8 mouse cellular contexts compared by ENCODE assay signal in the genomic region with DNA sequence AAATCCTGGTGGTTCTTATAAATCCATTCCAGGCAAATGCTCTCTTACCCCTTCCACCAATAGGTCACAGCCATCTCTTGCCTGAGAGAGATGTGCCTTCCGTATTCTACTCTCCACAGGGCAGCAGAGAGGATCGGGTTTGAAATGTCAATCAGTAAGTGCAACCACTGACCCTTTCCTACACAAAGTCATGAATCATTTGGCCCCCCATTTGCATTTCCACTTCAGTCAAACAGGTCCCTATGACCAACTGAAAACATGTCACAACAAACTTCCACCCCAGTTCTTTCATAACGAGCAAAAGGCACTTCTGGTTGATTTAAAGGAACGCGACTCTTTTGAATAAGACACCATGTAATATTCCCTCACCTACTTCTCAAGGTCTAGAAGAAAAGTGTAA. TPM values are rescaled to one million over a fixed set of nuclear protein-coding genes. Genes with fewer than 3 reads are reported as not detected.
DNase-seq lines count a peak whose midpoint lies in the region; ATAC-seq and TF ChIP-seq lines count a peak whose summit lies in the region.

No protein-coding gene starts in this region.

- TF ChIP-seq CTCF in forebrain, postnatal 0 days (IDR thresholded peaks at IDR 0.05; ENCODE audit: low read depth) = no peak
- TF ChIP-seq CTCF in liver, postnatal 0 days (IDR thresholded peaks at IDR 0.05; ENCODE audit: low read depth) = no peak

- H3K4me3 ChIP-seq in forebrain, embryonic 12.5 days (replicated peaks) = no peak overlapping the region
- H3K4me3 ChIP-seq in forebrain, postnatal 0 days (ENCODE audit: low read depth, low read length) = no peak overlapping the region
- H3K4me3 ChIP-seq in kidney, embryonic 16.5 days (ENCODE audit: low read length) = peak overlapping the region; percentile 77
- H3K4me3 ChIP-seq in forebrain, embryonic 14.5 days (ENCODE audit: low read depth, low read length) = no peak overlapping the region
- peak overlapping the region; percentile 70 for H3K4me3 ChIP-seq in liver, postnatal 0 days (ENCODE audit: low read depth, low read length)

- no peak for DNase-seq in forebrain, postnatal 0 days
- DNase-seq in kidney, postnatal 10 days = no peak
- DNase-seq in forebrain, embryonic 14.5 days (ENCODE audit: low spot score) = no peak
- DNase-seq in liver, postnatal 0 days = no peak
- no peak for DNase-seq in urinary bladder, postnatal 36 days (ENCODE audit: low spot score in 2 of 2)
- DNase-seq in frontal cortex, postnatal 10 days (ENCODE audit: low spot score in 2 of 2) = no peak

- H3K9me3 ChIP-seq in forebrain, embryonic 12.5 days = no peaks in the 10 kb centered on the region
- no peaks in the 10 kb centered on the region for H3K9me3 ChIP-seq in forebrain, postnatal 0 days (ENCODE audit: low read length)
- H3K9me3 ChIP-seq in kidney, embryonic 16.5 days (ENCODE audit: low read length) = no peaks in the 10 kb centered on the region
- H3K9me3 ChIP-seq in forebrain, embryonic 14.5 days (replicated peaks; ENCODE audit: control insufficient read depth, low read length) = no peaks in the 10 kb centered on the region
- H3K9me3 ChIP-seq in liver, postnatal 0 days (ENCODE audit: low read length) = no peaks in the 10 kb centered on the region

- no peaks in the 10 kb centered on the region for H3K27me3 ChIP-seq in forebrain, embryonic 12.5 days
- H3K27me3 ChIP-seq in forebrain, postnatal 0 days (ENCODE audit: insufficient read depth, low read length) = no peaks in the 10 kb centered on the region
- H3K27me3 ChIP-seq in kidney, embryonic 16.5 days (ENCODE audit: insufficient read depth, low read length) = no peaks in the 10 kb centered on the region
- no peaks in the 10 kb centered on the region for H3K27me3 ChIP-seq in forebrain, embryonic 14.5 days (replicated peaks; ENCODE audit: control insufficient read depth, insufficient read depth, low read length)
- no peaks in the 10 kb centered on the region for H3K27me3 ChIP-seq in liver, postnatal 0 days (ENCODE audit: insufficient read depth, low read length)

- H3K9ac ChIP-seq in forebrain, embryonic 12.5 days = no peak overlapping the region
- H3K9ac ChIP-seq in forebrain, postnatal 0 days = no peak overlapping the region
- H3K9ac ChIP-seq in kidney, embryonic 16.5 days (replicated peaks; ENCODE audit: low read length) = 0 out of 2 replicates have a peak overlapping the region, but pooled peaks have one; percentile 31
- no peak overlapping the region for H3K9ac ChIP-seq in forebrain, embryonic 14.5 days (ENCODE audit: low read length)
- H3K9ac ChIP-seq in liver, postnatal 0 days (replicated peaks) = no peak overlapping the region

- no peak overlapping the region for H3K27ac ChIP-seq in forebrain, embryonic 12.5 days
- H3K27ac ChIP-seq in forebrain, postnatal 0 days (ENCODE audit: low read depth, low read length) = no peak overlapping the region
- peak overlapping the region; percentile 76 for H3K27ac ChIP-seq in kidney, embryonic 16.5 days (ENCODE audit: low read length)
- no peak overlapping the region for H3K27ac ChIP-seq in forebrain, embryonic 14.5 days (ENCODE audit: low read depth, low read length)
- peak overlapping the region; percentile 30 for H3K27ac ChIP-seq in liver, postnatal 0 days (ENCODE audit: low read depth)

- WGBS in forebrain, embryonic 12.5 days = 87% methylated on average over 5 of the region's 5 CpGs
- WGBS in forebrain, postnatal 0 days = 79% methylated on average over 5 of the region's 5 CpGs
- WGBS in kidney, embryonic 16.5 days = 70% methylated on average over 5 of the region's 5 CpGs
- 83% methylated on average over 5 of the region's 5 CpGs for WGBS in forebrain, embryonic 14.5 days
- 66% methylated on average over 5 of the region's 5 CpGs for WGBS in liver, postnatal 0 days (ENCODE audit: insufficient replicate concordance)

- H3K4me2 ChIP-seq in forebrain, embryonic 12.5 days = peak overlapping the region; percentile 81
- H3K4me2 ChIP-seq in forebrain, postnatal 0 days (ENCODE audit: low read depth) = no peak overlapping the region; the same call in 1 of the 2 replicates
- peak overlapping the region; percentile 89 for H3K4me2 ChIP-seq in kidney, embryonic 16.5 days (replicated peaks; ENCODE audit: low read depth, low read length)
- H3K4me2 ChIP-seq in forebrain, embryonic 14.5 days (ENCODE audit: low read length) = peak overlapping the region; percentile 80
- H3K4me2 ChIP-seq in liver, postnatal 0 days (ENCODE audit: low read depth, low read length) = peak overlapping the region; percentile 88

- ATAC-seq in forebrain, embryonic 12.5 days (ENCODE audit: low FRiP score) = no peak
- ATAC-seq in forebrain, postnatal 0 days = no peak
- ATAC-seq in kidney, embryonic 16.5 days (ENCODE audit: low FRiP score, low TSS enrichment) = no peak
- no peak for ATAC-seq in forebrain, embryonic 14.5 days
- no peak for ATAC-seq in liver, postnatal 0 days

- peaks cover 37% of the 10 kb centered on the region for H3K4me1 ChIP-seq in forebrain, embryonic 12.5 days
- H3K4me1 ChIP-seq in forebrain, postnatal 0 days (ENCODE audit: insufficient read depth) = 0 out of 2 replicates have a peak, but pooled peaks cover 12% of the 10 kb centered on the region
- peaks cover 38% of the 10 kb centered on the region for H3K4me1 ChIP-seq in kidney, embryonic 16.5 days (ENCODE audit: insufficient read depth, low read length)
- peaks cover 17% of the 10 kb centered on the region for H3K4me1 ChIP-seq in forebrain, embryonic 14.5 days (ENCODE audit: control insufficient read depth, insufficient read depth, low read length)
- peaks cover 38% of the 10 kb centered on the region for H3K4me1 ChIP-seq in liver, postnatal 0 days (ENCODE audit: insufficient read depth)

- H3K36me3 ChIP-seq in forebrain, embryonic 12.5 days (replicated peaks) = peaks cover 13% of the 10 kb centered on the region; the same call in 1 of the 2 replicates
- H3K36me3 ChIP-seq in forebrain, postnatal 0 days (ENCODE audit: insufficient read depth) = peaks cover 15% of the 10 kb centered on the region
- peaks cover 12% of the 10 kb centered on the region; the same call in 1 of the 2 replicates for H3K36me3 ChIP-seq in kidney, embryonic 16.5 days (ENCODE audit: insufficient read depth, low read length)
- peaks cover 15% of the 10 kb centered on the region for H3K36me3 ChIP-seq in forebrain, embryonic 14.5 days (ENCODE audit: control insufficient read depth, insufficient read depth, low read length)
- H3K36me3 ChIP-seq in liver, postnatal 0 days (replicated peaks; ENCODE audit: insufficient read depth, low read length) = peaks cover 5% of the 10 kb centered on the region; the same call in 1 of the 2 replicates

- TF ChIP-seq EP300 in liver, postnatal 0 days (IDR thresholded peaks at IDR 0.05; ENCODE audit: low read depth) = no peak

RNA-seq across cellular contexts. Expression of gene Slc25a17, which starts 1.2 kb away (rescaled TPM):
- polyA plus RNA-seq in forebrain, embryonic 12.5 days (2016; fragmentation: Nextera tagmentation; extraction: Ambion mirVana) = 104 and 108 TPM in 2 replicates
- 78.8 and 80.7 TPM in 2 replicates for total RNA-seq in forebrain, postnatal 0 days (2014; rRNA removed)
- polyA plus RNA-seq in forebrain, postnatal 0 days (2015; fragmentation: Nextera tagmentation; extraction: Ambion mirVana) = 121 and 123 TPM in 2 replicates
- polyA plus RNA-seq in kidney, embryonic 16.5 days (2015; fragmentation: Nextera tagmentation; extraction: Ambion mirVana) = 134 and 148 TPM in 2 replicates
- polyA plus RNA-seq in forebrain, embryonic 14.5 days (2014; fragmentation: Nextera tagmentation; extraction: Ambion mirVana) = 152 and 153 TPM in 2 replicates
- polyA plus RNA-seq in liver, postnatal 0 days (2015; fragmentation: Nextera tagmentation; extraction: Ambion mirVana) = 37.8 and 38.6 TPM in 2 replicates

RNA-seq across cellular contexts. Expression of gene St13, which starts 40.5 kb away (rescaled TPM):
- 218 and 219 TPM in 2 replicates for polyA plus RNA-seq in forebrain, embryonic 12.5 days (2016; fragmentation: Nextera tagmentation; extraction: Ambion mirVana)
- 140 and 143 TPM in 2 replicates for total RNA-seq in forebrain, postnatal 0 days (2014; rRNA removed)
- polyA plus RNA-seq in forebrain, postnatal 0 days (2015; fragmentation: Nextera tagmentation; extraction: Ambion mirVana) = 206 and 223 TPM in 2 replicates
- polyA plus RNA-seq in kidney, embryonic 16.5 days (2015; fragmentation: Nextera tagmentation; extraction: Ambion mirVana) = 192 and 194 TPM in 2 replicates
- 170 and 180 TPM in 2 replicates for polyA plus RNA-seq in forebrain, embryonic 14.5 days (2014; fragmentation: Nextera tagmentation; extraction: Ambion mirVana)
- 59.8 and 62.6 TPM in 2 replicates for polyA plus RNA-seq in liver, postnatal 0 days (2015; fragmentation: Nextera tagmentation; extraction: Ambion mirVana)

RNA-seq across cellular contexts. Expression of gene Xpnpep3, which starts 40.5 kb away (rescaled TPM):
- polyA plus RNA-seq in forebrain, embryonic 12.5 days (2016; fragmentation: Nextera tagmentation; extraction: Ambion mirVana) = 11.5 and 11.9 TPM in 2 replicates
- 6.5 and 8.5 TPM in 2 replicates for total RNA-seq in forebrain, postnatal 0 days (2014; rRNA removed)
- 4.3 and 7.4 TPM in 2 replicates for polyA plus RNA-seq in forebrain, postnatal 0 days (2015; fragmentation: Nextera tagmentation; extraction: Ambion mirVana)
- polyA plus RNA-seq in kidney, embryonic 16.5 days (2015; fragmentation: Nextera tagmentation; extraction: Ambion mirVana) = 10.9 and 13.9 TPM in 2 replicates
- 4.3 and 5.2 TPM in 2 replicates for polyA plus RNA-seq in forebrain, embryonic 14.5 days (2014; fragmentation: Nextera tagmentation; extraction: Ambion mirVana)
- 3.9 and 4.3 TPM in 2 replicates for polyA plus RNA-seq in liver, postnatal 0 days (2015; fragmentation: Nextera tagmentation; extraction: Ambion mirVana)

RNA-seq across cellular contexts. Expression of gene Dnajb7, which starts 48.7 kb away (rescaled TPM):
- 1.7 and 2.4 TPM in 2 replicates for polyA plus RNA-seq in forebrain, embryonic 12.5 days (2016; fragmentation: Nextera tagmentation; extraction: Ambion mirVana)
- not detected in 2 replicates for total RNA-seq in forebrain, postnatal 0 days (2014; rRNA removed)
- 0.18 TPM in 1 of 2 replicates, not detected in the other for polyA plus RNA-seq in forebrain, postnatal 0 days (2015; fragmentation: Nextera tagmentation; extraction: Ambion mirVana)
- polyA plus RNA-seq in kidney, embryonic 16.5 days (2015; fragmentation: Nextera tagmentation; extraction: Ambion mirVana) = 1.3 and 3.4 TPM in 2 replicates
- polyA plus RNA-seq in forebrain, embryonic 14.5 days (2014; fragmentation: Nextera tagmentation; extraction: Ambion mirVana) = 0.20 and 0.26 TPM in 2 replicates
- 0.18 and 0.40 TPM in 2 replicates for polyA plus RNA-seq in liver, postnatal 0 days (2015; fragmentation: Nextera tagmentation; extraction: Ambion mirVana)

Comparison
In these comparisons a context has a peak if more than half of its experiments do, and no peak if none do; other contexts are left out.
1. H3K27ac ChIP-seq: peak in kidney, embryonic 16.5 days (single experiment) and liver, postnatal 0 days (single experiment); none in forebrain, embryonic 12.5 days (single experiment), forebrain, postnatal 0 days (single experiment) and forebrain, embryonic 14.5 days (single experiment).
2. H3K4me3 ChIP-seq: peak in kidney, embryonic 16.5 days (single experiment) and liver, postnatal 0 days (single experiment); none in forebrain, embryonic 12.5 days (single experiment), forebrain, postnatal 0 days (single experiment) and forebrain, embryonic 14.5 days (single experiment).